Mouse (Mus musculus) intestine, postnatal 0 days (tissue): ENCODE measurements around the gene Igf2bp2. TPM values are rescaled to one million over a fixed set of nuclear protein-coding genes. Genes with fewer than 3 reads are reported as not detected.

ENCODE experiments used
- ATAC-seq: fragments of 200-750 bp; cut with Nextera tagmentation; 2 replicates; pipeline ENCODE4 v1.8.0; 2017; ENCODE audit warnings: mild to moderate bottlenecking, moderate TSS enrichment, moderate library complexity
- H3K27ac ChIP-seq: fragments of 300-500 bp; sonication (generic); 2 replicates; pipeline ENCODE4 v1.5.1; 2014; ENCODE audit warnings: mild to moderate bottlenecking, low read depth, low read length, moderate library complexity
- H3K27me3 ChIP-seq: fragments of 300-500 bp; sonication (generic); replicated peaks from 2 replicates; pipeline ENCODE4 v1.6.1; 2014; ENCODE audit warnings: low read length, mixed read lengths; ENCODE audit not compliant: control insufficient read depth, insufficient read depth
- H3K36me3 ChIP-seq: fragments of 300-500 bp; sonication (generic); 2 replicates; pipeline ENCODE4 v1.6.1; 2014; ENCODE audit warnings: mild to moderate bottlenecking, moderate library complexity; ENCODE audit not compliant: control insufficient read depth, insufficient read depth
- H3K4me1 ChIP-seq: fragments of 300-500 bp; sonication (generic); replicated peaks from 2 replicates; pipeline ENCODE4 v1.6.1; 2014; ENCODE audit warnings: antibody characterized with exemption, low read length, mixed read lengths; ENCODE audit not compliant: control insufficient read depth, insufficient read depth
- H3K4me2 ChIP-seq: fragments of 300-500 bp; sonication (generic); replicated peaks from 2 replicates; pipeline ENCODE4 v1.6.1; 2014; ENCODE audit warnings: low read depth, mild to moderate bottlenecking, moderate library complexity
- H3K4me3 ChIP-seq: fragments of 300-500 bp; sonication (generic); 2 replicates; pipeline ENCODE4 v1.5.1; 2014; ENCODE audit warnings: low read depth, low read length
- H3K9ac ChIP-seq: fragments of 300-500 bp; sonication (generic); 2 replicates; pipeline ENCODE4 v1.6.1; 2014; ENCODE audit warnings: mild to moderate bottlenecking, low read depth, low read length
- H3K9me3 ChIP-seq: fragments of 300-500 bp; sonication (generic); 2 replicates; pipeline ENCODE4 v1.6.1; 2016; ENCODE audit warnings: mixed run types; ENCODE audit not compliant: control insufficient read depth
- CTCF ChIP-seq: sonication (generic); IDR thresholded peaks from 2 replicates; pipeline ENCODE4 v1.5.1; 2016; ENCODE audit warnings: low read depth, mild to moderate bottlenecking, control low read depth, antibody characterized with exemption, moderate library complexity
- WGBS: fragments of 180-500 bp; shearing (Covaris S2); extraction: QIAGEN DNeasy Blood & Tissue Kit; methylation state at CpG from one replicate; pipeline ENCODE4 v1.1.7; 2014; 5-methylcytosine and 5-hydroxymethylcytosine counted together
- polyA plus RNA-seq: library from polyadenylated mRNA; unstranded; fragments of >200 nt; fragmentation: Nextera tagmentation; extraction: Ambion mirVana; gene quantifications from 2 replicates; pipeline ENCODE4 v1.2.1, GENCODE M21; 2015

The Igf2bp2 gene
- polyA plus RNA-seq, 1 experiment from 2014 or later: 38.7 TPM

DNA sequence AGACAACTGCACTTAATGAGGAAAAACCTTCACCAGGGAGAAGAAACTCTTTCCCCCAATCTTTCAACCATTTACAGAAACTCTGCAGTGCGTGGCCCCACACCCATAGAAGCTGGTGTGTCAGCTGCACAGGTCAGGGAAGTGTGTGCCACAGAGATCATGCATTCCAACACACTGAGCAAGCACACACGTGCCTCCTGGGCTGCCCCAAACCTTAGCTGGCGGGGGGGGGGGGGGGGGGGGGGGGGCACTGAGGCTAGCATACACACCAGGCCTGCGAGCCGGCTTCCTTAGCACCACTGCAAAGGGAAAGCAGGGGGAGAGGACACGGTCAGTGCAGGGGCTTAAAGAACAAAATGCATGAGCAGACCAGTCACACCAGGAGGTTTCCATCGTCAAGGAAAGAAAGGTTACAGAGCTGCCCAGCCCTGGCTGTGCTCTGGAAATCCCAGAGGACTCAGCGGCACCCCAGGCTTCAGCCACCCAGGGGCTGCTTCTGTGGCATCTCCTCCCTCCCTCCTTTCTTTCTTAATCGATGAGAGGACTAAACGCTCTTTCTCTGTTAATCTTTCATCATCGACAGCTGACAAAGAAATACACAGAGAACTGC lies 11.3 kb downstream of the Igf2bp2 start:
- Histone ChIP-seq H3K27ac (no peak overlapping the region), H3K9ac (no peak overlapping the region), H3K36me3 (no peaks in the 10 kb centered on the region), H3K4me3 (no peak overlapping the region), H3K4me2 (no peak overlapping the region), H3K4me1 (no peaks in the 10 kb centered on the region), H3K9me3 (no peaks in the 10 kb centered on the region), H3K27me3 (no peaks in the 10 kb centered on the region)
- 32% methylated on average over 9 of the region's 11 CpGs for WGBS
- no peak for ATAC-seq
- TF ChIP-seq CTCF: no peak

DNA sequence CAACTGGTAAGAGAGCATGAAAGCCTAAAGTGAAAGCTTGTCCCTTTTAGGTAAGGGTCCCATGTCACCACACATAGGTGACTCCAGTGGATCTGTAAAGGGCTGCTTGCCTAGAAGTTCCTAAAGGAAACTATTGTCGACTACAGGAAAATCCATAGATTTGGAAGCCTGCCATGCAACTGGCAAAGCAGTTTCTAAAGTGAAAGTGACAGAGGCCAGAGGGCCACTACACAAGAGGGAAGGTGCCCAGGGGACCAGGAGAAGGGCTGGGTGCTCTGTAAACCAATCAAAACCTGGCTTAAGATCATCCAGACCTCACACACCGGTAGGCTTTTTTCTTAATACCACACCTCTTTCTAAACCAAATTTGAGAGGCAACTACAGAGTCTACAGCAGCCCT lies 12.7 kb downstream of the Igf2bp2 start:
- Histone ChIP-seq H3K4me2 (peak overlapping the region; percentile 32), H3K9me3 (no peaks in the 10 kb centered on the region)

DNA sequence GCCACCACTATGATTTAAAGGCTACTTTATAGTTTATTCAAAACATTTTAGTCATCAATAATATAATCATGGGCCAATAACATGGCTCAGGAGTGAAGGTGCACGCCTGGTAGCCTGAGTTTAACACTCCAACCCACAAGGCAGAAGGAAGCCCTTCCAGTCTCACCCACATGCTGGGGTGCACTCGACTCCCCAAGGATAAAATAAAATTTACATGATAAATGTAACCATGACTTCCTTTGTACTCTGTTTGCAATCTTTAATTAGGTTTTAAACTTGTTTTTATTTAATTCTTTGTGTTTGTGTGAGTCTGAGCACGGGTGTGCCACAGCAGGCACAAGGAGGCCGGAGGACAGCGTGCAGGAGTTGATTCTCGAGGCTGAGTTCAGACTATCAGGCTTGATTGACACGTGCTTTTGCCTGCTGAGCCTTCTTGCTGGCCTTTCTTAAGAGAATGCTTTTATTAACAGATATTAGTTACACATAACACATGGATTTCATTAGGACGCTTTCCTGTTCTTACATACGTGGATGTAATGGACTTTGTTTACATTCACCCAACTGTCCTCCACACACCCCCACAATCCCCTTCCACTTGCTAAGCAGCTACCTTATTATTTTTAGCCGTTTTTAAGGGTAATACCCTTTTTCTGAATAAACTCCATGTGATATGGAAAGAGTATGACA lies 13.3 kb downstream of the Igf2bp2 start:
- no peak overlapping the region for H3K9ac ChIP-seq
- H3K27ac ChIP-seq: peak overlapping the region; percentile 41; the same call in 1 of the 2 replicates
- TF ChIP-seq CTCF: no peak
- H3K9me3 ChIP-seq: no peaks in the 10 kb centered on the region
- no peaks in the 10 kb centered on the region for H3K27me3 ChIP-seq
- WGBS: 62% methylated on average over 10 of the region's 10 CpGs
- no peak for ATAC-seq
- no peak overlapping the region for H3K4me3 ChIP-seq
- no peak overlapping the region for H3K4me2 ChIP-seq
- H3K4me1 ChIP-seq: no peaks in the 10 kb centered on the region
- H3K36me3 ChIP-seq: no peaks in the 10 kb centered on the region

More for the DNA sequence above, 12.7 kb downstream of the Igf2bp2 start:
- ATAC-seq: no peak
- Histone ChIP-seq H3K36me3 (no peaks in the 10 kb centered on the region), H3K4me1 (no peaks in the 10 kb centered on the region), H3K27me3 (no peaks in the 10 kb centered on the region), H3K9ac (no peak overlapping the region), H3K27ac (peak overlapping the region; percentile 41), H3K4me3 (no peak overlapping the region)
- no peak for TF ChIP-seq CTCF
- WGBS: 17% methylated on average over 2 of the region's 2 CpGs

DNA sequence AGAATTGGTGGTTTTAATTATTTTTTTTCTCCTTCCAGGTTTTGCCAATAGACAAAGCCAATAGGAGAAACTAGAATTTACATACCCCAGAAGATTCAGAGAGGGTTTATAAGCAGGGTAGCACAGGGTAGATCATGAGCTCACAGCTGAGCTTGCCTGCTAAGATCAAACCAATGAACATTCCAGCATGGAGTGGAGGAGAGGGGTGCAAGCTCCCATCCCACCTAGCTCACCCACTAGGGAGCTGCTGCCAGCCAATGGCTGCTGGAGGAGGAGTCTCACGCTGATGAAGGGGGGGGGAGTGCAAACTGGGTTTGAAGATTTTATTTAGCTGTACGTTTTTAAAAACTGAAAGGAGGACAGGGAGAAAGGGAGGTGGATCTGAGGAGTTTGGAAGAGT lies 14.0 kb downstream of the Igf2bp2 start:
- H3K4me3 ChIP-seq: no peak overlapping the region
- ATAC-seq: no peak
- WGBS: 37% methylated on average over 2 of the region's 2 CpGs

DNA sequence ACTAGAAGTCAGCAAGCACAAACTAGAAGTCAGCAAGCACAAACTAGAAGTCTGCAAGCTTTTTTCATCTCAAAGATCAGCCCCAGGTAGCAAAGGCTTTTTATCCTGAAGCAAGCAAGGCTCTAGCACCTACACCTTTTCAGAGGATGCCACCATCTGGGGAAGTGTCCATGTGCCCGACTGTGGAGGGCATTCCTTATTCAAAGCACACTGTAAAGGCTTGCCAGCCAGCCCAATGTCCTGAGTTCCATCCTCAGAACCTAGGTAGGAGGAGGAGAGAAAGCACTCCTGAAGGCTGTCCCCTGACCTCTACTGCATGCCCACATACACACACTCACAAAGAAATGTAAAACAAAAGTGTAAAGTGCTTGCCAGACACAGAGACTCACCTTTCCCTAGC lies 16.0 kb downstream of the Igf2bp2 start:
- no peaks in the 10 kb centered on the region for H3K9me3 ChIP-seq
- no peak for TF ChIP-seq CTCF
- no peak overlapping the region for H3K4me2 ChIP-seq
- no peak for ATAC-seq
- H3K36me3 ChIP-seq: no peaks in the 10 kb centered on the region
- 59% methylated on average over 1 of the region's 1 CpGs for WGBS
- 0 out of 2 replicates have a peak, but pooled peaks cover under 1% of the 10 kb centered on the region for H3K4me1 ChIP-seq
- H3K27me3 ChIP-seq: no peaks in the 10 kb centered on the region
- H3K27ac ChIP-seq: no peak overlapping the region
- no peak overlapping the region for H3K4me3 ChIP-seq
- H3K9ac ChIP-seq: no peak overlapping the region

More for the DNA sequence above, 14.0 kb downstream of the Igf2bp2 start:
- Histone ChIP-seq H3K4me1 (no peaks in the 10 kb centered on the region), H3K27me3 (no peaks in the 10 kb centered on the region), H3K27ac (no peak overlapping the region), H3K9me3 (no peaks in the 10 kb centered on the region), H3K9ac (no peak overlapping the region), H3K4me2 (no peak overlapping the region), H3K36me3 (no peaks in the 10 kb centered on the region)
- no peak for TF ChIP-seq CTCF

DNA sequence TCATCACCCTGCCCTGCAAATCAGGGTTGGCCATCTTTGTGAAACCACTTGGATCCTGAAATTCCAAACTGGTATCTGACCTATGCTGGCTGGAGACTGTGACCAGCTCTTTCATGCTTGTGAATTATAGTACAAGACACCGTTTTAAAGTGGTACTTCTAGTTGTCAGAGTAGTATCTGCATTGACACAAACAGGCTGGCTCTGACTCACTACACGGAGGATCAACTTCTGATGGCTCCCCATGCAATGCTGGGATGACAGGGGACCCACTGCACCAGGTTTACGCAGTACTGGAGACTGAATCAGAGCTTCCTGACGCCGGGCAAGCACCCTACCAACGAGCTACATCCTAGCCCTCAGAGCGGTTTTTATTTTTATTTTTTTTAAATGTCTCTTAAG lies 17.0 kb downstream of the Igf2bp2 start:
- Histone ChIP-seq H3K4me3 (no peak overlapping the region), H3K27ac (no peak overlapping the region), H3K4me1 (peaks cover 10% of the 10 kb centered on the region; the same call in 1 of the 2 replicates), H3K9me3 (no peaks in the 10 kb centered on the region), H3K4me2 (no peak overlapping the region), H3K27me3 (no peaks in the 10 kb centered on the region), H3K9ac (no peak overlapping the region), H3K36me3 (no peaks in the 10 kb centered on the region)
- WGBS: 78% methylated on average over 7 of the region's 7 CpGs
- TF ChIP-seq CTCF: no peak; the same call in 1 of the 2 replicates
- ATAC-seq: no peak
